Mouse (Mus musculus) frontal cortex, postnatal 10 days (tissue): ENCODE measurements at regions not wholly inside any gene's neighbourhood (a gene's known extent, or its start where the extent isn't known, plus 50 kb on each side); places are given as distances from the start of the nearest gene placed in this dataset.

Source experiments
- DNase-seq, 2 experiments: peaks; one replicate each; pipeline ENCODE4 v3.0.0; 2022; ENCODE audit warnings: low spot score in 2 of 2, mixed read lengths in 1 of 2

DNA sequence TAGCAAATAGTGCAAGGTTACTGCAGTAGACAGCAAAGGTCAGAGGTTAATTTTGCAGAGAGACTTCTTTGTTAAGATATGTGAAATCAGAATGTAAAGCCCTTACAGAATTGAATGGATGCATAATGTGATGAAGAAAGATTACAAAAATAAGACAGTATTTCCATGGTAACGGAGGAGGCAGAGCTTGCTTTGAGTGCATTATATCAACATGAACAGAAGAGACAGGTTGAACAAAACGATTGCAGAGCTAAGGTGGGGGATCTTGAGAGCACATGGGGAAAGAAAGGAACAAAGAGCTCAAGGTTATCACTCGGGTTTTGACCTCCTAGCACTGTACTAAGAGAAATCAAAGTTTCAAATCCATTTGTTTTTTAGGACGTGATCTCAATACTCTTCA lies 106.2 kb upstream of the Rap2b start:
- no peak for DNase-seq

DNA sequence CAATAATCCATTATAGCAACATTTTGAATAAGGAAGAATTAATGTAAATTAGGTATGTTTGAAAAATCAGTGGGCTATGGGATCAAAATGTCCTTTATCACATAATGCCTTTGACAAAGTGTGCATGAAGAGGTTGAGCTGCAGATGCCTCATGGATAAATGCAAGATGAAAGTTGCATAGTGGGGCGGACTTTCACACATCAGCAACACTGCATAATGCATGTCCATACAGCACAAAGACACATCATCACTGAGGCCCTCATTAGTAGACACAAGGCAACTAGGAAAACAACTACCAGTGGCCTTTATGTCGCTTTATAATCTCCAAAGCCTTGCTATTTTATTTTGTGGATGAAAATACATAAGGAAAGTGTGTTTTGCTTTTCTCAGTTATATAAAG lies 105.8 kb upstream of the Rap2b start:
- DNase-seq: no peak

DNA sequence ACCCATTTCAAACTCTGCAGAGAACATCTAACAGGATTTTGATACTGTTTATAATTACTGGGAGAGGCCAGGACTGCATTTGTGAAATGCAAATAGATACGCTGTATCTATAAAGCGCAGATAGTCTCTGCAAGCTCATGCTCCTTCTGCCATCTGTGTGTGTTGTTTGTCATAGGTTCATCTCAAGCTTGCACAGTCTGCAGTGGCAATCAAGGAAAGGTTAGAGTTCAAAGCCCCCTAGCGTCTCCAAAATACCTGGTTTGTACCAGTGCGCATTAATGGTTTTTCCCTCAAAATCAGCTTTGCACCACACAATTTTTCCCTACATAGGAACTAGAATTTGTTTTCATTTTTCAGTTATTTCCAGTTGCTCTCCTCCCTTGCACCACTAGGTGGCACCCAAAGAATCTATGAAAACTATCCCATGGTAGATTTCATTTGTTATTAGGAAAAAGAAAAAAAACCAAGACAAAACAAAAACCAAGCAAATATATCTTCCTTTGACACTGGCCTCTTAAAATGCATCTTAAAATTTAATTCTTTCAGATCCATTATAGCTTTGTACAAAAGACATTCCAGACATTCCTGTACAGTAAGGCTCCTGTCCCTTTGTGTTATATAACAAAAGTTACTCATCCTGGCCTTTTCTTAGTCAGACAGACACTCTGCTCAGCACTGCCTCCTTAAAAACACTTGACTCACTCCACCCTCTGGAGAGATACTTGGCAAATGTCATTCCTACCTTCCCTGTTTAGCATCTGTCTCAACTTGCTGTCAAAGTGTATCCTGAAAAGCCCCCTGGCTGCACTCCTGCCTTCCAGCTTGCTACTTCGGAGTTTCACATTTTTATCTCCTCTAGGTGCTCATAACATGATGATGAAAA lies 92.7 kb upstream of the Rap2b start:
- DNase-seq: peak; percentile 12 to 44

DNA sequence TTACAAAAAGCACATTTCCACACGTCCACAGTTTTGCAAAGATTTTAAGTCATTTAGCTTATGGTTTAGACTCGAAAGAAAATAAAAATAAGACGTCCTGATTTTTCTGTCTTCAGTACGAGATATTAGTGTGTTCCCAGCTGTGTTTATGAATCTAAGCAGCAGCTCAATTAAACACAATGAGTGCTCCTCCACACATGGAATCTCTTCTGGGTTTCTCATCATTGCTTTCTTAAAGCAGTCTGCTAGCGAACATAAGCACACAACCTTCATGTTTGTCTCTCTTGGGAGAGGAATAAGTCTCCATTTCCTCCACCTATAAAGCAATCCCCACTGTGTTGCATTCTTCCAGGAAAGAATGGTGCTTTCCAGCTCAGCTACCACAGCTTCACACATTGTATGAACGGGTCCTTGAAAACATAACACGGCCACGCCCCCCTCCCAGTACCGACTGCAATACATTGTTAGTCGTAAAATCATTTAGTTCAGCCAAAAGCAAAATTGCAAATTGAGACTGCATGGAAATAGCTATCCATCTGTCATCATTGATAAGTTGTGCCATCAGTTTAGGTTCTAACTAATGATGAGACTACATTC lies 75.4 kb upstream of the Rap2b start:
- no peak for DNase-seq

DNA sequence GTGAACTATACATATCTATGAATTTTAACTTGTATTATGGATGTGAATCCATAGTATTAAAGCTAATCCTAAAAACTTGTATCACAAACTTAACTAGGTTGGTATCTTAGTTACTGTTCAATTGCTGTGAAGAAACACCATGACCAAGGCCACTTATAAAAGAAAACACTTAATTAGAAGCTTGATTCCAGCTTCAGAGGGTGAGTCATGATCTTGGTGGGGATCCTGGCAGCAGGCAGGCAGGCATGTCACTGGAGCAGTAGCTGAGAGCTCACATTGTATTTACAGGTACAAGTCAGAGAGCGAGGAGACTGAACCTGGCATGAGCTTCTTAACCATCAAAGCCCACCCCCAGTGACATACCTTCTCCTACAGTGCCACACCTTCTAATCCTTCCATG lies 73.2 kb upstream of the Rap2b start:
- DNase-seq: no peak

DNA sequence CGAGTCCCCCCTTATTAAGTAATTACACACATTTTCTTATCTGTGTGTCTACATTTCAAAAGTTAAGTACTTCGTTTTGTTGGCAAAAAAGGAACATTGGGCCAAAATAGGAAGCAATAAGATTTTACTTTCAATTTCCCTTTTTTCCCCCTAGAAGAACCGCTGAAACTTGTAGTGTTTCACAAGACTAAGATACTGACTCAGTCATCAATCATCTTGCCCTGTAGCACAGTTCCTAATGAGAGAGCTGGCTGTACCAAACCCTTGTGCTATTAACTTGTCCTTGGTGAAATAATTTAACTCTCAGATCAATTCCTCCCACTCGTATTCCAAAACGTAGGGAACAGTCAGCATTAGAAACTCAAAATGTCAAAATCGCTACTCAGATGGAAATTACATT lies 66.6 kb upstream of the Rap2b start:
- no peak for DNase-seq

DNA sequence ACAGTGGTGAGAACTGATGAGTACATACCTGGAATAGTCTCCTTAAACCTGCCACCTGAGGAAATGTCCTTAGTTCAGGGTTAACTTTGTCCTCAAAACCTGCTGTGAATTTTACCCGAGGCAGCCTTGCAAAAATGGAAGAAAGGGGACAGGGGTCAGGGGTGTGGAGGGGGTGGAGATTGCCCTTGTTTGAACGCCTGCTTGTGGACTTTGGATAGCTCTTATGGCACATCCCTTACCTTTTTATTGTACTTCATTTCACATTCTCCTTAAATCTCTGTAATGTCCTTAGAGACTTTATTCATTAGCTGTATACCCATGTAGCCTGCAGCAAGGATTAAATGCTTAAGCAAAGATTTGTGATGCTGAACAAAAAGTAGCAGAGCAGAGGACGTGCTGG lies 64.1 kb upstream of the Rap2b start:
- no peak for DNase-seq

DNA sequence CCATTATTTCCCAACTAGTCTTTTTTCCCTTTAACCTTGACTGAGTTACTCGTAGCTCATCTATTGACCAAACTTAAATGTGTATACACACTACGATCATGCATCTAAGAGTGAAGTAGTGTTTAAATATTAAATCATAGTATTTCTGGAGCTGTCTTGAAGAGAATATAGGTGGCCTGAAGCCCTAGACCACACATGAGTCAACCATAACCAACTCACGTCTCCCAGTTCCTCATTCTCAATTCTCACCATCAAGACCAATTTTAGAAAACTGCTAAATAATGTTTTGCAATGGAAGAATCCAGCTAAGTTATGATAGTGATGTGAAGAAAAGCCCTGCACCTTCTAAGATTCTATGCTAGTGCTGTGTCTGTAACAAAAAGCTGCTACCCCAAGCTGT lies 59.2 kb upstream of the Rap2b start:
- no peak for DNase-seq

DNA sequence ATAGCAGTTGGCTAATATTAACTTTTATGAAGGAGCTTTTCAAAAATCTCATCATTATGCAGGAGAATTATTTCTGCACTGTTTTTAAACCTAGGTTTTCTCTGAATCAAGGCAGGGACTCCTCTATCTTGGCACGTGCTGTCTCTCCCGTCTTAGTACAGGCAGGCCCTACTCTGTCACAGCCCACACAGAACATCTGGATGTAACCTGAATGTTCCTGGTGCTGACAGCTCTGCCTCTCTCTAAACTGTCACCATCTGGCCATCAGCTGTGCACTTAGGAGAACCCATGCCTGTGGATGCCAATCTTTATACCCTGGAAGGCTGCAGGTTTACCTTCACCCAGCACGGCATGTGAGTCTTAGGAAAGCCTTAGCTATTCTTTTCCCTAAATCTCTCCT lies 58.0 kb upstream of the Rap2b start:
- DNase-seq: no peak

DNA sequence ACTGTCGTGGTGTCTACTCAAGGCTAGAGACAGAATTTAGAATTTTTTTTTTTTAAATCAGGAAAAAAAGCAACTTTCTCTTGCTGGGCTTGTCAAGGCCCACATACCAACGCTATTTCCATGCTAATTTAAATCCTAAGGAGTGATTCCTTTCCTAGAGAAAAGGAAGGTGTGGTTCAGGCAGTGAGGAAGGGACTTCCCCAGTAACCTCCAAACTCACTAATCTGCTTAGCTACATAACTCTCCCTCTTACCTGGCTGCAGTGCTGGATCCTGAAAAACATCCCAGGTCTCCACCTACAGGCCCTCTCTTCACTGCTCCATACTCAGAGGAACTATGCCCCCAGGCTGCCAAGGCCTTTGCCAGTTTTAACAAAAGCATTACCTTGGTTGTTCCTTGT lies 55.1 kb upstream of the Rap2b start:
- no peak for DNase-seq

DNA sequence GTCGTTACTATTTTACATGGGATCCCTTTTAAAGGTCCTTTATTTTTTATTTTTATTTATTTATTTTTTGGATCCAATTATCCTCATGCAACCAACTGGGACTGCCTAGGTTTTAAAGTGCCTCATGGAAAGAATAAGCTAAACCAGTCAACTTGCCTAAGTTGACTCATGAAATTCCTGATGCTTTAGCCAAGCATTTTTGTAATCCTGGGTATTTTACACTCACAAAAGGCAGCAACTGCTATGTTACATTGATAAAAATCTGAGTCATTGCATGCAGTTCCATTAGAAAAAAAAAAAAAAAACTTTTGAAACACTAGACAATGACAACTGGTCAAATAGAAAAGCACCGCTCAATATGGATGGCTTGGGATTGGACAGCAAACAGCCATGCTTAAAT lies 52.7 kb upstream of the Rap2b start:
- DNase-seq: no peak

DNA sequence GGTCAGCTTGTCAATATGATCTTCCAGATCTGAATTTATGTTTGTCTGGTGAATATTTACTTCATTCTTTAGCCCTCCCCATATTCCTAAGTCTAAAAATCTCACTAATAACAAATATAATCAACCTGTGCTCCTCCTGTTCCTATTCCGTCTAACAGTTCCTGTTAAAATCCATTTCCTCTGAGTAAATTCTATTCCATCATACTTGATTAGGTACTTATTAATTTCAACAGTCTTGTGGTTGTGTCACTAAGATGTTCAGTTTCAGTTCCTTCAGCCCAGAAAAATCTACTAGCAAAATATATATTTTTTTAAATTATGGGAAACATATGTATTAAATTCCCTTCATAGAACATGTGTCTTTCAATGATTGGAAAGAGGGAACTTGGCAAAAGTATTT lies 52.2 kb upstream of the Rap2b start:
- DNase-seq: no peak
